Mouse (Mus musculus) mature B cell (primary cell): ENCODE measurements around the gene Fbln1.

ENCODE experiments used
- in situ Hi-C: fragments of 300-500 bp; cut with MboI; formaldehyde crosslinking; loops from 2 replicates; pipeline ENCODE4 v1.14.3; 2019

Gene Fbln1

DNA sequence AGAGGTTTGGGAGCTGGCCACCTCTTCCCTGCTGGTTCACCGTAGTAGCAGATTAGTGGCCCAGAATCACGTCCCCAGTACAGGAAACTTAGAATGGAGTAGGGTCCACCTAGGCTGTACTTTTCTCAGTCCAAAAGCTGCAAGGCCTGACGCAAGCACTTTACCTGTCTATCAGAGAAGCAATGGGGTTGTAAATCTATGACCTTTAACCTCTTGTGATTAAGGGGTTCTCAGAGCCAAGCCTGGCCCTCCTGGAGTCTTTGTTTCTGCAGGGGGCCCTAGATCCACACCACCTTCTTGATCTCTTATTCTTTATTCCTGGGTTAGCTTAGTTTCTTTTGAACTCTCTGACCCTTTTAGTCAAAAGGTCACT is 940 bp downstream of the Fbln1 start:
- in situ Hi-C loops: no loop called here

DNA sequence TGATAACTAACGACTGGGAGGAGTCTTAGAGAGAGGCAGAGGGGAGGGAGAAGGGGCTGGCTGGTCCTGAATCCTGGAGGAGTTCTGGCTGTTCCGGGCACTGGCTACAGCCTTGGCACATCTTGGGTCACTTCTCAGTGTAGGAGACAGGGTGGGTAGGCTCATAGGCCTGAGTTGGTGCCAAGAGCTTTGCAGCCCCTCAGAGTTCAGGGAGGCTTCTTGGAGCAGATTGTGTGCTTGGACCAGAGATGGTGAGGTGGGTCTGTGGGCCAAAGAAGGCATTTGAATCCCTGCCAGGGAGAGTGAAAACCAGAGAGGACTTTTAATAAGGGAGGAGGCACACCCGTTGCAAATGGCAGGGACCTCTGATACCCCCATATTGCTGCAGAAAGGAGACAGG is 1.3 kb downstream of the Fbln1 start:
- in situ Hi-C loops: no loop called here

DNA sequence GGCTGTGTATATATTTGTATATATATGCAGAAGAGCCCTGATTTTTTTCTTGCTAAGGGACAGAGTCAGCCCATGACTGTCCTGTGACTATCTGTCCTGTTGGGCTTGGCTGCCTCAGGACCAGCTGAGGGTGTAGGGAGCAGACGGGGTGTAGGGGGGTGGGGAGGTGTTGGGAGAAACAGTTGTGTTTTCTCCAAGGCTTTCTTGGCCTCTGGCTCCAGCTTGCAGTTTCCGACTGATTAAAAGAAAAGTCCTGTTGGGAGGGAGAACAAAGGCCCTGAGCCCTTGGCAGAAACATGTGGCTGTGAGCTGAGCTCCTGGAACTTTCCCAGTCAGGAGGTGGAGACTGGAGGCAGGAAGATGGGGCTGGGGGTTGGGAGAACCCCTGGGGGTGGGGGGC is 2.0 kb downstream of the Fbln1 start:
- in situ Hi-C loops: no loop called here

DNA sequence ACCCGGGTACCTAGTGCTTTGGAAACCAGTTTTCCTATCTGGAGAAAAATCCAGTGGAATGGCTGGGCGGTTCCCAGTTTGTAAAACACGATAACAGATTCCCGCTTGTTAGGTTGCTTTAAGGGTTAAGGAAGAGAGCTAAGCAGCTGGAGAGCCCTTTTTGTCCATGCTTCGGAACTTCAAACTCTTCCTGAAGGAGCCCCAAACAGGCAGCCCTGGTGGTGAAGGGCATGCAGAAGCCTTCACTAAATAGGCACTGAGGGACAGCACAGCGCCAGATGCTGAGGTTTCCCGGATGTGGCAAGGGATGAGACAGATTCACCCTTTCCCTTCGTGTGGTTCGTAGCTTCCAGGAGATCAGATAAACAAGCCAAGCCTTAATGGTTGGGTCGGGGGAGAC is 2.6 kb downstream of the Fbln1 start:
- in situ Hi-C loops: no loop called here

DNA sequence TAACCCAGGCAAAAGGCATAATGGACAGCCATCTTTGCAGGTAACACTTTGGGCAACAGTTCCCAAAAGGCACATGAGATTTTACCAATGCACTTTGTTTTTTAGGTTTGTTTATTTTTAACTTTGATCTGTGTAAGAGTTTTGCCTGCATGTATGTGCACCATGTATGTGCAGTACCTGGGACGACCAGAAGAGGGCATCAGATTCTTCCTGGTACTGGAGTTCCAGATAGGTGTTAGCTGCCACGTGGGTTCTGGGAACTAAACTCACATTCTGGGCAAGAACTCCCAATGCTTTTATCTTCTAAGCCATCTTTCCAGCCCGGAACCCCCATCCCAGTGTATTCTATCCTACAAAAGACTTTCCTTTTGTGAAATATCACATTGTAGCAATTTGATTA is 3.6 kb downstream of the Fbln1 start:
- in situ Hi-C loops: no loop called here

DNA sequence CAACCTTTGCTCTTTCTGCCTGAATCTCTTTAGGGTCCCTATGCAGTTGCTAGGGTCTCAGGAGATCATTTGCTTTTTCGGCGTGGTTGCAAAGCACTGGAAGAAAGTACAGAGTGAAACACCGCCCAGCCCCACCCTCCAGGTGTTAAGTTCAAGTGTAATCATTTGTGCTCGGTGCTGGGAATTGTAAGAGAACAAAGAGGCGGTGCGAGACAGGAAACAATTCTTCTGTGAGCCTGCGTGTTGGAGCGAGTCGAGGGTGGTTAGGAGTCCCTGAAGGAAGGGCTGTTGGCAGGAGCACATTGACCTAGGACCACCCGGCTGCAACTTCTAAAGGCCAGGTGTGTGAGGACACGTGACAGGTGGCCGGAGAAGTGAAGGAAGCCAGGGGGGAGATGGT is 4.9 kb downstream of the Fbln1 start:
- in situ Hi-C loops: no loop called here

DNA sequence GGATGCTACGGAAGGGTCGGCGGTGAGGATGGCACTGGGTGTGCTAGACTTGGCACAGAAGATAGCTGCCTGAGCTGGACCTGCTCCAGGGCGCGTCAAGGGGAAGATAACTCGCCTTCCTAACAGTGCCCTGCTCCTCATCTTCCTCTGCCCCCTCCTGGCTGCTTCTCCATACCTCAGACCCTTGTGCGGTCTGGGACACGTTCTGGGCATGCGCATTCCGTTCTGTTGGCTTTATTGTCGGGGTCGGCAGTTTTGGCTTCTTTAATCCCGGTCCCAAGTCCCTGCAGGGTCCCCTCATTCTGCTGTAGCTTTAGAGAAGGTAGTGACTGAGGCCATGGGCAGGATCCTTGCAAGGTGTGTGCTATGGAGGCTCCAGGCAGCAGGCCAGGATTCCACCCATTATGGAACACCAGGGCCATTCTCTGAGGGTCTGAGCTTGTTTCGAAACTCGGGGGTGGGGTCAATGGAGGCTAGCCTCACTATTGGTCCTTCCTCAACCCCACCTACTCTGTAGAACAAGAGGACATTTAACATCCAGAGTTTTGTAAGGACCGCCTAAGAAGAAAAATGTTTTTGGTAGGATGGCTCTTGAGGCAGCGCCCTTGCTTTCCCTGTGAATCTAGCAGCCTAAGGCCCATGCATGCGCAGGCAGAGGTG is 5.5 kb downstream of the Fbln1 start:
- in situ Hi-C loops: no loop called here

DNA sequence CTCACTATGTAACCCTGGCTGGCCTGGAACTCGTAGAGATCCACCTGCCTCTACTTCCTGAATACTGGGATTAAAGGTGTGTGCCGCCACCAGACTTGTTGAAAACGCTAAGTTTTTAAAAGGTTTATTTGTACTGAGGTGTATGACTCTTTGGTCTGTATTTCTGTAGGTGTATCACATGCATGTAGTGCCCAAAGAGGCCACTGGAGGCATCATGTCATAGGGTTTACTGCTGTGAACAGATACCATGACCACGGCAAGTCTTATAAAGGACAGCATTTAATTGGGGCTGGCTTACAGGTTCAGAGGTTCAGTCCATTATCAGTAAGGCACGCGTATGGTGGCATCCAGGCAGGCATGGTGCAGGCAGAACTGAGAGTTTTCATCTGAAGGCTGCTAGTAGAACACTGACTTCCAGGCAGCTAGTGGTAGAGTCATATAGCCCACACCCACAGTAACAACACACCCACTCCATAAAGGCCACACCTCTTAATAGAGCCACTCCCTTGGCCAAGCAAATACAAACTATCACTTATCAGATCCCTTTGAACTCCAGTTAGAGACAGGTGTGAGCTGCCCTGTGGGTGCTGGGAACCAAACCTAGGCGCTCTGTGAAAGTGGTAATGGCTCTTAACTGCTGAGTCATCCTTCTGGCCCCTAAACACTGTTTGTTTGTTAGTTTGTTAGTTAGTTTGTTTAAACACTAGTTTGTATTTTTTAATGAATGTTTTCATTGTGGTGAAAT is 10.5 kb downstream of the Fbln1 start:
- in situ Hi-C loops: no loop called here

DNA sequence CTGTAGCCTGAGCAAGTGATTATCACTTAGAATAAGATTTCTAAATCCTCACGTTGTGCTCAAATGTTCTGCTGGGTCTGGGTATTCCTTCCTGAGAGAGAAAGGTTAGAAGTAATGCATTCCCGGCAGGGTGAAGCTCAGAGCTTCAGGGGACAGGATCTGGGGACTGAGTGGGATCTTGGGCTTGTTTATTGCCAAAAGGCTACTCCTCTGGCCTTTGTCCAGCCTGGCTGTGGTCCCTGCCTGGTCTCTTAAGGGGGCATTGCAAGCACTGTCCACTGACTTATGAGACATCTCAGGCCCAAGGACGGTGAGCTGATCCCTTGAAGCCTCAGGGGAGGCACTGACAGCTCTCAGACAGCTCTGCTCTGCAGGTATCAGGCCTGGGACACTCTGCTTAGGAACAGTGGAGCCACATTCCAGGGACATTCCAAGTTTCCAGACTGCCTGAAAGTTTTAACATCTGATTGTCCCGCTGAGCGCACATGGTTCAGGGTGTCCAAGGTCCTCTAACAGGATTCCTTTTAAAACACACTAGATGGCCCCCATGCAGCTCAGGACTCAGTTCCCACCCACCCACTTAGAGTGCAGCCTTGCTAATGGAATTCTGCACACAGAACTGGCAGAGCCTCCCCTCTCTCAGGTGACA is 13.0 kb downstream of the Fbln1 start:
- in situ Hi-C loops: no loop called here

DNA sequence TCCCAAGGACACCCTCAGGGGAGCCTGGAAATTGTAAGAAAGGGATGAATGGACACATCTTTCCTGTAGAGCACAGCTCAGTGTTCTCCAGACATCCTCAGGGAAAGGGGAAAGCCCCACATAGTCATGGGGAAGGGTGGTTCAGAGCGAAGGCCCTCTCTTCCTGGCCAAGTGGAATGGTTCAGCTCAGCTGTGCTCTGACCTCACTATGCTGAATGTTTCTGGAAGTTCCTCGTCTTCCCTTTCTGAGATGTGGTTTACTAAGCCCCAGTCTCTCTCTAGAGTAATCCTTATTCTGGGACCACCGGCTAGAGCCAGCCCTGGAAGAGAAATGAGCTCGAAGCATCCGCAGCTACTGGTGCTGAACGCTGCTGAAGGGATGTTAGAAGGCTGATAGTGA is 14.6 kb downstream of the Fbln1 start:
- in situ Hi-C loops: no loop called here

DNA sequence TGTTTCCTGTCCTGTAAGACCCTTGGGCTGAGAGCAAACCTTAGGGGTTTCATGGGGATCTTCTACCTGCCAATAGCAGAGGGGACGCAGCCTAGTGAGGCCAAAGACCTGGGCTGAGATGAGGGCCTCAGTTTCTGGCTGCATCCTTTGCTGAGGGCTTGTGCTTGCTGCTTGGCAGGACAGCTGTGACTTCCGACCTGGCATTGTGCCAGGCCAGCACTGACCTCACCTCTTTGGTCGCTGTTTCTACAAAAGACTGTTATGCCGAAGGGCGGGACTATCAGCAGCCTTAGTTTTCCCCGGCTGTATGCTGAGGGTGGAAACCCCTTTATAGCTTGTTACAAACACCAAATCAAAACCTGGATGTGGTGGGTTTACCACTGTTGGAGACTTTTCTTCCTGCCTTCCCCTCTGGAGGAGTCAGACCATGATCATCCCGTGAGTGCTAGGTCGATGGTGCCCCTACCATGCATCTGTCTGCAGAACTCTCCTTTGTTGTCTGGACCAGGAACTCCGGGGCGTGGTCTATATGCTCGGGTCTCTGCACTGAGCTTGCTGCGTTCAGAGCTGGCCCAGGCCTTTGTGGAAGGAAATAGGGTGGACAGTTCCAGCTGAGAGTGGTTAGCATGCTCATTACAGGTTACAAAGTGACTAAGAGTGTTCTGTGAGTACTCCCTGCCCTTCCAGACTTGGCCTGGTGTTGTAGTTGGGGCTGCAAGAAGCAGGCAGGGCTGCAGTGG is 15.5 kb downstream of the Fbln1 start:
- in situ Hi-C loops: no loop called here

DNA sequence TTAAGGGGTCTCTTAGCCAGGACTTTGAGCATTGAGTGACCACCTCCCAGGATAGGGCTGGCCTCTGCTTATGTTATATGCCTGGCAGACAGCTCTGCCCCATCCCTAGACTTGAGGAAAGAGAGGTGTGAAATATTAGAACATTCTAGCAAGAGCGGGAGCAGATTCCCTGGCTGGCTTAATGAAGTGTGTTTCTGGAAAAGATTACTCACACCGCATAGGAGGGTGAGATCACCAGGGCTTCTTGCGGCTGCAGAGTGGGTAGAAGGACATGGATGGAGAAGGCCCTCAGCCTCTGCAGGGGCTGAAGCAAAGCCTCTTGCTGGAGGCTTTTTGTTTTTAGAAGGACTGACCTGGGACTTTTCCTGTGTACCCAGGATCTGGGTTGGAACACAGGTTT is 19.9 kb downstream of the Fbln1 start:
- in situ Hi-C loops: no loop called here

DNA sequence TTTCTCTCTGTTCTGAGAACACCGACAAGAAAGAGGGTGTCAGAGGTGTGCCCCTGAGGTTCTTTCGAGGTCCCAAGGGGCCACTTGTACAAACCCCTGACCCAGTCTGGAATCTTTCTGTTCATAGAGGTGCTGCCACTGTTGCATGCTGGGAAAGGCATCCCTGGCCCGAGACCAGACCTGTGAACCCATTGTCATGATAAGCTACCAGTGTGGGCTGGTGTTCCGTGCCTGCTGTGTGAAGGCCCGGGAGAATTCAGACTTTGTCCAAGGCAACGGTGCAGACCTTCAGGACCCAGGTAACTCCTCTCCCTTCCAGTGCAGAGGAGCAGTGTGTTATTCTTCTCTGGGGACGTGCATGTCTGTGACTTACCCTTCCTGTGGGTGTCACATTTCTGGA is 21.1 kb downstream of the Fbln1 start:
- in situ Hi-C loops: no loop called here

DNA sequence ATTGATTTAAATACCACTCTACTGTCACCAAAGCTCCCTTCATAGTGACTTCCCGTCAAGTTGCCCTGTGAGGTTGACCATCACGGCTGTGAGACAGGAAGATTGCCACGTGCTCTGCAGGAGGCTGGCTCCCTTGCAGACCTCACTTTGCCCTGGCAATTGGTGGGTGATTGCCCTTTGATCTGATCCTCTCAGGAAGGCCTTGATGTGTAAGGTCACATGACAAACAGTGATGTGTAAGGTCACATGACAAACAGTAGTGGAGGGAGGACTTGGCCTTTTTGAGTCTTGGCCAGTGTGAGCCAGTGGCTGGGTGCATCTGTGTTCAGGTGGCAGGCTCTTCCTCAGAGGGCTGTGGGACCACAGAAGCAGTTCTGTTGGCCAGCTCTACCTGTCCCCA is 22.8 kb downstream of the Fbln1 start:
- in situ Hi-C loops: no loop called here

DNA sequence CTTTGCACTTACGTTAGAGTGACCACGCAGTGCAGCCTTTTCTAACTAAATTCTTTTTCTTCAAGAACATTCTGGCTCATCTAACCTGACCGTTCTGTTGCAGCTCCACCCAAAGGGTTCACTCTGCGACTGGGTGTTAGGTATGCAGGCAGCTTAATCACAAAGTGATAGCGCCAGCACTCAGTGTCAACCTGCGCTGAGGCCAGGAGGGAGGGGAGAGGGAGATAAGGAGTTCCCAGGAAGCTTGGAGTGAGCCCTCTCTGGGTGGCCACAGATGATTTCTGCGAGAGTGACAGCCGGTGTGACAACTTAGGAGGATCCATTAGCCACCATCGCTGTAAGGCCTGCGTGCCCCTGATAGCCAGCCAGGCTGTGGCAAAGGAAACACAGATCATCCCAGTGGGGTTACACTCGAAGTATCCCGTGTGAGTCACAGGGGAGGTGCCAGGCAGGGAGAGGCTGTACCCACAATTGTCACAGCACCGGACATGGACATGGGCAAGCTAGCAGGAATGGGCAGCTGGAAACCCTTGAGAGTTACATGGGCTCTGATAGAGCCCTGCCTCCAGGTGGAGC is 24.3 kb downstream of the Fbln1 start:
- in situ Hi-C loops: no loop called here

DNA sequence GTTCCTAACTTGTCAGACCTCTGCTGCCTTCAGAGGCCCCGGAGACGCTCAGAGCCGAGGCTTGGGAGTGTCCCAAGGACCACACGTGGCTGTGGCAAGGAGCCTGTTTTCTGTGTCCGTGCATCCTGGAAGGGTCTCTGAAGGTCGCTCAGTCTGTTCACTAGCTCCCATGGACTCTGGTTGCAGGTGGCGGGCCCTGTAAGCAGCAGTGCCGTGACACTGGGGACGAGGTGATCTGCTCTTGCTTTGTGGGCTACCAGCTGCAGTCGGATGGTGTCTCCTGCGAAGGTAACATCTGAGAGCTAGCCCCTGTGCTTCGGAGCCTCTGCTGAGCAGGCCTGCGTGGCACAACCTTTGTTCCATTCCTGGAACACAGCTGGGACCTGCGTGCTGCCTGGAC is 24.9 kb downstream of the Fbln1 start:
- in situ Hi-C loops: no loop called here

DNA sequence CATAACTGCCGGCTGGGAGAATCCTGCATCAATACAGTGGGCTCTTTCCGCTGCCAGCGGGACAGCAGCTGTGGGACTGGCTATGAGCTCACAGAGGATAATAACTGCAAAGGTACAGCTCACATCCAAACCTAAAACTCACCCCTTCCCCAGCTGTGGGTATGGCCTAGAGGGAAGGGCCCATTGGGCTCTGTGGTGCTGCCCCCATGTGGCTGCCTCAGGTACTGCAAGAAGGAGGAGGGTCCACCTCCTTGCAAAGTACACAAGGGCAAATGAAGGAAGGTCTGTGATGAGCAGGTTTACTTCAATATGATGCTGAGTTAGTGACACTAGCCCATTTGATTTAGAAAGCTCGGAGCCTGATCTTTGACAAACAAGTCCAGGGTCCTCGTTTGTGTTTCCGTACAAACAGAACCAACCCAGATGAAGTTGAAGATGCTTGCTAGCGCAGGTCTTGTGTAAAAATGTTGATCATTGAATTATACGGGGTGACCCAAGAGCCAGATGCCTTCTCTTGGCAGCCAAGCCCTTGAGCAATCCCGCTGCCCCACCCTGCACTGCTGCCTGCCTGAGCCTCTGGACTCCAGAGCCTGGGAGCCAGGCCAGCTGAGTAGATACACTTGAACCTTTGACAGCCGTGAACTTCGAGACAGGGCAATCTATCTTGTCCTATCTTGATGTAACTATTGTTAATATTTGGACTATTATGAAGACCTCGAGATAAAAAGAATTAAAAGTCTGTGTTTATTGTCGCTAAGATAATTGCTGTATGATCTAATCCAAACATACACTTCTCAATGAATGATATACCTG is 25.9 kb downstream of the Fbln1 start:
- in situ Hi-C loops: no loop called here

DNA sequence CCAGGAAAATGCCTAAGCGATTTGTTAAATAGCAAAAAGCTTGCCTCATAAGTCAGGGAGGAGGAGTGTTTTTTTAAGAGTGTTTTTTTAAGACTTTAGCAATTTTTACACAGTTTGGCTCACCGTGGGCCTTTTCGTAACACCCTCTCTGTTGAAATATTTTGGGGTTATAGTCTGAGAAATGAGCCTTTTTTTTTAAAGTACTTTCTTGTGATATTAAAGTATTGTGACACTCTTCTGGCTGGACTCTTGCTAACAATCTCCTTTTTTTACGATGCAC is 26.4 kb downstream of the Fbln1 start:
- in situ Hi-C loops: no loop called here

DNA sequence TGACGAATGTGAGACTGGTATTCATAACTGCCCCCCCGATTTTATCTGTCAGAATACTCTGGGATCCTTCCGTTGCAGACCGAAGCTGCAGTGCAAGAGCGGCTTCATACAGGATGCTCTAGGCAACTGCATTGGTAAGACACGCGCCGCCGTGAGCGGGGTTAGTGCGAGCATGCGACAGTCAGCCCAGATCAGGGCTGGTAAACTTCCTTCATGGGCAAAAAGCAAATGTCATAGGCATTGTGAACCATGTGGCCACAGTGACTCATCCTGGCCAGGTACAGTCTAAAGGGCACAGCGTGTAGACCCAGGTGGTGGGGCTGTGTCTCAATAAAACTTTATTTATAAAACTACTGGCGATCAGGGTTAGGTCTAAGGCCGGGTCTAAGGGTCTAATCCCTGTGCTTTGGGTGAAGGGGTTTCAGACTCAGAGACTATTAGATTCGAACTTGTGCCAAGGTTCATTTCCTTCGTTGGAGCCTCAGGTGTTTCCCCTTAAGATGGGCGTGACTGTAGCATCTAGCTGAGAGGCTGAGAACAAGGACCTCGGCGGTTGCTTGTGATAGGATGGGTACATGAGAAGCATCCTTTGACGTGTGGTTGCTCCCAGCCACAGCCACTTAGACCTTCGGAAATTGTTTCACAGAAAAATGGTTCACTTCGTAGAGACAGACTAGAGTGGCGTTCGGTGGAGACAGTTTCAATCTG is 26.9 kb downstream of the Fbln1 start:
- in situ Hi-C loops: no loop called here

DNA sequence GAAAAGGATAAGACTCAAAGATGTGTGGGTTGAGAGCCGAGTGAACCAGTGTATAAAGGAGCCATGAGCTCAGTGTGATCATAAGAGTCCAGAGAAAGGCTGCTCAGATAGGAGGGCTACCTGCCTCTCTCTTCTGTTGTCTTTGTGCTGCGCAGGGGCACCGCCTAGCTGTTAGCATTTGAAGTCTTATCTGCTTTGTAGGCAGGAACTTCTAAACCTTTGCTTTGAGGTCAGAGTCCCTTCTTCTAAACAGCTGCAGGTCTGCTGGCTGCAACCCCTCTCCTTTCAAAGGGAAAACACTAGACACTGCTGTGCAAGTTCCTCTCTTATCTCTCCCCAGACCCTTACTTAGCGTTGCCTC is 27.5 kb downstream of the Fbln1 start:
- in situ Hi-C loops: no loop called here

DNA sequence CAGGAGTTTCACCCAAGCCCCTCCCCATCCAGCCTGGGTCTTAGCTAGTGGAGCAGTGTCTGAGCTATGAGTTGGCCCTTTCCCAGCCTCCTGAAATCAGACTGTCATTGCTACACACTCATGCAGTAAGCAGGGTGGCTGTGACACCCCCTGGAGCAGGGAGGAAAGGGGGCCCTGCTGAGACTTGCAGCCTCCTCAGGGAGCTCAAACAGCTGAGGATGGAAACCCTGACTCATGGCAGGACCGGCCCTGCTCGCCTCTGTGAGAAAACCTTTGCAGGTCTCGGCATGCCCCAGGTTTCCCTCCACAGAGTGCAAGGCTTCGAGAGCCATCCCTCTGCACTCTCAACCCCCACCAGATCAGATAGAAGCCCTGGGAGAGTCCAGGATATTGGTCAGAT is 27.9 kb downstream of the Fbln1 start:
- in situ Hi-C loops: no loop called here
